Mouse (Mus musculus): ENCODE results near the gene Prmt1.

Prmt1 gene

GRCm38 (mm10) chr7:45012824-45013223, 26.5 kb upstream of the Prmt1 start:
- DNase-seq (ENCODE audit: low spot score in 2 of 2), result no peak

- DNase-seq (ENCODE audit: low spot score in 2 of 2), result no peak
Observed at GRCm38 (mm10) chr7:45012011-45012410, 25.6 kb upstream of the Prmt1 start.

GRCm38 (mm10) chr7:45008411-45008810, 22.0 kb upstream of the Prmt1 start:
- no peak for DNase-seq (ENCODE audit: low spot score in 2 of 2)

GRCm38 (mm10) chr7:45007846-45008245, 21.5 kb upstream of the Prmt1 start:
- DNase-seq (ENCODE audit: low spot score in 2 of 2), result no peak

- no peak for DNase-seq (ENCODE audit: low spot score in 2 of 2)
Observed at GRCm38 (mm10) chr7:45007141-45007540, 20.8 kb upstream of the Prmt1 start.

- no peak for DNase-seq (ENCODE audit: low spot score in 2 of 2)
Observed at GRCm38 (mm10) chr7:45006503-45006902, 20.1 kb upstream of the Prmt1 start.

GRCm38 (mm10) chr7:45005321-45005992, 19.1 kb upstream of the Prmt1 start:
- DNase-seq (ENCODE audit: low spot score in 2 of 2), result no peak

GRCm38 (mm10) chr7:45004546-45004945, 18.2 kb upstream of the Prmt1 start:
- no peak for DNase-seq (ENCODE audit: low spot score in 2 of 2)

GRCm38 (mm10) chr7:45002440-45002839, 16.1 kb upstream of the Prmt1 start:
- DNase-seq (ENCODE audit: low spot score in 2 of 2), result no peak

- DNase-seq (ENCODE audit: low spot score in 2 of 2), result no peak
Observed at GRCm38 (mm10) chr7:45000539-45001114, 14.3 kb upstream of the Prmt1 start.

- DNase-seq (ENCODE audit: low spot score in 2 of 2), result no peak
Observed at GRCm38 (mm10) chr7:44999753-45000152, 13.4 kb upstream of the Prmt1 start.

GRCm38 (mm10) chr7:44998501-44998955, 12.2 kb upstream of the Prmt1 start, which contains the start of gene Bcl2l12:
Bcl2l12 (minus strand) TSS chr7:44998712.
- peak; percentile 50 to 68 for DNase-seq (ENCODE audit: low spot score in 2 of 2)

- DNase-seq (ENCODE audit: low spot score in 2 of 2), result no peak
Observed at GRCm38 (mm10) chr7:44997940-44998428, 11.6 kb upstream of the Prmt1 start.

GRCm38 (mm10) chr7:44997231-44997939, 11.0 kb upstream of the Prmt1 start, which contains the start of gene Irf3:
Irf3 (plus strand) TSS chr7:44997648.
- DNase-seq (ENCODE audit: low spot score in 2 of 2), result peak; percentile 97 to 99

- DNase-seq (ENCODE audit: low spot score in 2 of 2), result no peak
Observed at GRCm38 (mm10) chr7:44996672-44997071, 10.3 kb upstream of the Prmt1 start.

GRCm38 (mm10) chr7:44986879-44987718, 731 bp upstream of the Prmt1 start:
- DNase-seq (ENCODE audit: low spot score in 2 of 2), result no peak

GRCm38 (mm10) chr7:44985595-44986191, 675 bp downstream of the Prmt1 start:
- DNase-seq (ENCODE audit: low spot score in 2 of 2), result peak; percentile 46 to 71

GRCm38 (mm10) chr7:44984833-44985164, 1.6 kb downstream of the Prmt1 start:
- DNase-seq (ENCODE audit: low spot score in 2 of 2), result no peak

- DNase-seq (ENCODE audit: low spot score in 2 of 2), result no peak
Observed at GRCm38 (mm10) chr7:44983944-44984832, 2.2 kb downstream of the Prmt1 start.

GRCm38 (mm10) chr7:44983085-44983484, 3.3 kb downstream of the Prmt1 start:
- DNase-seq (ENCODE audit: low spot score in 2 of 2), result peak; percentile 89 to 94

Measured in spleen, postnatal 10 days (tissue).